Mouse (Mus musculus) hindbrain, embryonic 16.5 days (tissue): ENCODE data around the gene Art4. TPM values are rescaled to one million over a fixed set of nuclear protein-coding genes. Genes with fewer than 3 reads are reported as not detected.

Experiments used
- ATAC-seq: fragments of 200-750 bp; cut with Nextera tagmentation; 2 replicates; pipeline ENCODE4 v1.8.0; 2017; ENCODE audit warnings: moderate TSS enrichment, moderate library complexity
- H3K27ac ChIP-seq: fragments of 300-500 bp; sonication (generic); 2 replicates; pipeline ENCODE4 v1.5.1; 2014; ENCODE audit warnings: low read depth, mild to moderate bottlenecking, control low read depth, low read length, moderate library complexity
- H3K27me3 ChIP-seq: fragments of 300-500 bp; sonication (generic); replicated peaks from 2 replicates; pipeline ENCODE4 v1.6.1; 2014; ENCODE audit warnings: low read length; ENCODE audit not compliant: control insufficient read depth, insufficient read depth
- H3K36me3 ChIP-seq: fragments of 300-500 bp; sonication (generic); 2 replicates; pipeline ENCODE4 v1.6.1; 2014; ENCODE audit warnings: mild to moderate bottlenecking, low read length, moderate library complexity, mixed read lengths; ENCODE audit not compliant: control insufficient read depth, insufficient read depth
- H3K4me1 ChIP-seq: fragments of 300-500 bp; sonication (generic); 2 replicates; pipeline ENCODE4 v1.6.1; 2014; ENCODE audit warnings: low read depth, low read length; ENCODE audit not compliant: control insufficient read depth, insufficient read depth
- H3K4me2 ChIP-seq: fragments of 300-500 bp; sonication (generic); 2 replicates; pipeline ENCODE4 v1.6.1; 2014; ENCODE audit warnings: mild to moderate bottlenecking, low read length, control low read depth, moderate library complexity
- H3K4me3 ChIP-seq: fragments of 300-500 bp; sonication (generic); 2 replicates; pipeline ENCODE4 v1.5.1; 2014; ENCODE audit warnings: mild to moderate bottlenecking, low read length, control low read depth, moderate library complexity
- H3K9ac ChIP-seq: fragments of 300-500 bp; sonication (generic); 2 replicates; pipeline ENCODE4 v1.6.1; 2014; ENCODE audit warnings: low read depth, mild to moderate bottlenecking, control low read depth, low read length, moderate library complexity
- H3K9me3 ChIP-seq: fragments of 300-500 bp; sonication (generic); 2 replicates; pipeline ENCODE4 v1.6.1; 2014; ENCODE audit warnings: mild to moderate bottlenecking, low read length, moderate library complexity; ENCODE audit not compliant: control insufficient read depth
- WGBS: fragments of 180-500 bp; shearing (Covaris S2); extraction: QIAGEN DNeasy Blood & Tissue Kit; methylation state at CpG from one replicate; pipeline ENCODE4 v1.1.7; 2014; 5-methylcytosine and 5-hydroxymethylcytosine counted together
- polyA plus RNA-seq: library from polyadenylated mRNA; unstranded; fragments of >200 nt; fragmentation: Nextera tagmentation; extraction: Ambion mirVana; gene quantifications from 2 replicates; pipeline ENCODE4 v1.2.1, GENCODE M21; 2015

The Art4 gene
- polyA plus RNA-seq, 1 experiment from 2014 or later = 0.23 TPM

GRCm38 (mm10) chr6:136824987-136825386, 32.5 kb downstream of the Art4 start:
- Histone ChIP-seq H3K9me3 (no peaks in the 10 kb centered on the region), H3K36me3 (peaks cover 36% of the 10 kb centered on the region), H3K4me2 (no peak overlapping the region), H3K27ac (no peak overlapping the region), H3K4me1 (peaks cover 11% of the 10 kb centered on the region), H3K9ac (no peak overlapping the region), H3K27me3 (no peaks in the 10 kb centered on the region), H3K4me3 (no peak overlapping the region)
- ATAC-seq = no peak
- WGBS = 92% methylated on average over 8 of the region's 8 CpGs

- 97% methylated on average over 18 of the region's 18 CpGs for WGBS
- Histone ChIP-seq H3K4me1 (no peaks in the 10 kb centered on the region), H3K4me2 (no peak overlapping the region), H3K27ac (no peak overlapping the region), H3K9ac (no peak overlapping the region), H3K36me3 (peaks cover 62% of the 10 kb centered on the region), H3K9me3 (no peaks in the 10 kb centered on the region), H3K4me3 (no peak overlapping the region), H3K27me3 (no peaks in the 10 kb centered on the region)
- ATAC-seq = no peak
Measured at GRCm38 (mm10) chr6:136821086-136821485, 36.4 kb downstream of the Art4 start.

GRCm38 (mm10) chr6:136820381-136820780, 37.2 kb downstream of the Art4 start:
- H3K27me3 ChIP-seq = no peaks in the 10 kb centered on the region
- 96% methylated on average over 21 of the region's 21 CpGs for WGBS
- H3K27ac ChIP-seq = no peak overlapping the region
- no peak overlapping the region for H3K4me3 ChIP-seq
- peaks cover 68% of the 10 kb centered on the region for H3K36me3 ChIP-seq
- no peak overlapping the region for H3K9ac ChIP-seq
- no peaks in the 10 kb centered on the region for H3K4me1 ChIP-seq
- no peaks in the 10 kb centered on the region for H3K9me3 ChIP-seq
- H3K4me2 ChIP-seq = no peak overlapping the region
- ATAC-seq = 0 out of 2 replicates have a peak, but pooled peaks have one; percentile 9

GRCm38 (mm10) chr6:136817549-136817948, 40.0 kb downstream of the Art4 start:
- Histone ChIP-seq H3K27ac (no peak overlapping the region), H3K9me3 (no peaks in the 10 kb centered on the region), H3K4me2 (no peak overlapping the region), H3K9ac (no peak overlapping the region), H3K4me3 (no peak overlapping the region), H3K36me3 (peaks cover 75% of the 10 kb centered on the region), H3K4me1 (no peaks in the 10 kb centered on the region), H3K27me3 (no peaks in the 10 kb centered on the region)
- 91% methylated on average over 3 of the region's 3 CpGs for WGBS
- ATAC-seq = no peak

- WGBS = 93% methylated on average over 21 of the region's 21 CpGs
- no peaks in the 10 kb centered on the region for H3K27me3 ChIP-seq
- no peaks in the 10 kb centered on the region for H3K4me1 ChIP-seq
- no peaks in the 10 kb centered on the region for H3K9me3 ChIP-seq
- no peak for ATAC-seq
- no peak overlapping the region for H3K4me3 ChIP-seq
- H3K4me2 ChIP-seq = no peak overlapping the region
- H3K27ac ChIP-seq = no peak overlapping the region
- H3K9ac ChIP-seq = no peak overlapping the region
- peaks cover 73% of the 10 kb centered on the region for H3K36me3 ChIP-seq
Measured at GRCm38 (mm10) chr6:136816826-136817225, 40.7 kb downstream of the Art4 start.

GRCm38 (mm10) chr6:136815381-136815780, 42.2 kb downstream of the Art4 start:
- Histone ChIP-seq H3K4me2 (no peak overlapping the region), H3K9ac (no peak overlapping the region), H3K4me1 (no peaks in the 10 kb centered on the region), H3K9me3 (no peaks in the 10 kb centered on the region), H3K27me3 (no peaks in the 10 kb centered on the region), H3K27ac (no peak overlapping the region), H3K36me3 (peaks cover 60% of the 10 kb centered on the region), H3K4me3 (no peak overlapping the region)
- WGBS = 96% methylated on average over 7 of the region's 7 CpGs
- ATAC-seq = no peak

- WGBS = 44% methylated on average over 4 of the region's 4 CpGs
- H3K4me2 ChIP-seq = no peak overlapping the region
- no peaks in the 10 kb centered on the region for H3K27me3 ChIP-seq
- H3K4me3 ChIP-seq = no peak overlapping the region
- no peak overlapping the region for H3K9ac ChIP-seq
- ATAC-seq = no peak
- peaks cover 11% of the 10 kb centered on the region for H3K4me1 ChIP-seq
- H3K36me3 ChIP-seq = peaks cover 46% of the 10 kb centered on the region
- no peaks in the 10 kb centered on the region for H3K9me3 ChIP-seq
- no peak overlapping the region for H3K27ac ChIP-seq
Measured at GRCm38 (mm10) chr6:136813117-136813516, 44.4 kb downstream of the Art4 start.

- Histone ChIP-seq H3K9ac (no peak overlapping the region), H3K4me1 (peaks cover 15% of the 10 kb centered on the region), H3K27ac (no peak overlapping the region), H3K36me3 (peaks cover 32% of the 10 kb centered on the region), H3K4me2 (no peak overlapping the region), H3K27me3 (no peaks in the 10 kb centered on the region), H3K9me3 (no peaks in the 10 kb centered on the region), H3K4me3 (no peak overlapping the region)
- no peak for ATAC-seq
- 86% methylated on average over 10 of the region's 10 CpGs for WGBS
Measured at GRCm38 (mm10) chr6:136811196-136811595, 46.3 kb downstream of the Art4 start.

- no peak overlapping the region for H3K9ac ChIP-seq
Measured at GRCm38 (mm10) chr6:136809673-136810072, 47.9 kb downstream of the Art4 start.

GRCm38 (mm10) chr6:136809077-136809476, 48.5 kb downstream of the Art4 start:
- Histone ChIP-seq H3K9me3 (no peaks in the 10 kb centered on the region), H3K4me3 (peak overlapping the region; percentile 83), H3K4me1 (peaks cover 19% of the 10 kb centered on the region), H3K36me3 (peaks cover 15% of the 10 kb centered on the region), H3K27me3 (no peaks in the 10 kb centered on the region), H3K27ac (no peak overlapping the region), H3K4me2 (peak overlapping the region; percentile 99), H3K9ac (peak overlapping the region; percentile 79)
- no peak for ATAC-seq
- 45% methylated on average over 14 of the region's 14 CpGs for WGBS

More at GRCm38 (mm10) chr6:136809673-136810072, 47.9 kb downstream of the Art4 start:
- Histone ChIP-seq H3K4me2 (peak overlapping the region; percentile 99; the same call in 1 of the 2 replicates), H3K27me3 (no peaks in the 10 kb centered on the region), H3K27ac (no peak overlapping the region), H3K9me3 (no peaks in the 10 kb centered on the region), H3K4me1 (peaks cover 19% of the 10 kb centered on the region), H3K36me3 (peaks cover 21% of the 10 kb centered on the region), H3K4me3 (no peak overlapping the region)
- WGBS = 84% methylated on average over 13 of the region's 13 CpGs
- no peak for ATAC-seq
